26 mouse cellular contexts compared by ENCODE assay signal in the genomic region with DNA sequence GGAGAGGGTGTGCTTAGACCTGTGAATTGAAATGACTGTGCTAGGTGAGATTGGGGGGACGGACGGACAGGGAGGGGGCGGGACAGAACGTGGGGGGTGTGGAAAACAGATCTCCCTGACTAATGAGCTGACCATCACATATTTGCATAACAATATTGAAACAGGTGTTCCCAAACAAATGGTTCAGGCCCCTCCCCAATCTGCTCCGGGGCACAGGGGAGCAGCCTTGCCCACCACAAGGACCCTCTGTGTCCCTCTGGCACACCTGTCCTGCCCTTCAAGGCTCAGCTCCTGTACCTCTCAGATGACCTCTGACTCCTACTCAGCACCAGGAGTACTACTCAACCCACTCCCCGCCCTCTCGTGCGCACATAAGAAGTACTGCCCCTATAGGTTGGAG.
DNase-seq lines count a peak whose midpoint lies in the region; ATAC-seq and TF ChIP-seq lines count a peak whose summit lies in the region.
"Had no signal": no experiment of that assay in that cellular context is flagged by ENCODE, and none has a peak within 500 bp of the region (broad histone marks: within the 10 kb centered on the region; RNA-seq: fewer than 3 reads in every experiment).

No protein-coding gene starts in this region.

- TF ChIP-seq CTCF in hindbrain, postnatal 0 days (IDR thresholded peaks at IDR 0.05; ENCODE audit: low read depth): peak; percentile 11; the same call in 1 of the 2 replicates
- no peak for TF ChIP-seq CTCF in cerebellum, adult 2 months (IDR thresholded peaks at IDR 0.05; ENCODE audit: borderline replicate concordance, insufficient read depth, low read depth, low read length)

- WGBS in forebrain, embryonic 11.5 days: 87% methylated on average over 8 of the region's 8 CpGs
- 84% methylated on average over 8 of the region's 8 CpGs for WGBS in forebrain, embryonic 14.5 days
- 80% methylated on average over 8 of the region's 8 CpGs for WGBS in hindbrain, postnatal 0 days
- WGBS in hindbrain, embryonic 12.5 days: 76% methylated on average over 8 of the region's 8 CpGs
- WGBS in cerebellum, adult 2 months: 80% methylated on average over 8 of the region's 8 CpGs

- H3K4me2 ChIP-seq in forebrain, embryonic 11.5 days (ENCODE audit: low read depth, low read length, severe bottlenecking): no peak overlapping the region
- H3K4me2 ChIP-seq in forebrain, embryonic 14.5 days (ENCODE audit: low read length): no peak overlapping the region
- no peak overlapping the region for H3K4me2 ChIP-seq in hindbrain, postnatal 0 days (ENCODE audit: low read depth, low read length)
- H3K4me2 ChIP-seq in hindbrain, embryonic 12.5 days (replicated peaks): no peak overlapping the region
- H3K4me2 ChIP-seq: embryonic facial prominence, embryonic 12.5 days; embryonic facial prominence, embryonic 15.5 days; forebrain, embryonic 12.5 days; heart, embryonic 13.5 days; hindbrain, embryonic 13.5 days had no signal

- no peaks in the 10 kb centered on the region for H3K36me3 ChIP-seq in forebrain, embryonic 11.5 days (ENCODE audit: control insufficient read depth, insufficient read depth, low read length)
- H3K36me3 ChIP-seq in forebrain, embryonic 14.5 days (ENCODE audit: control insufficient read depth, insufficient read depth, low read length): no peaks in the 10 kb centered on the region
- H3K36me3 ChIP-seq in hindbrain, postnatal 0 days (ENCODE audit: insufficient read depth, low read length): no peaks in the 10 kb centered on the region
- no peaks in the 10 kb centered on the region for H3K36me3 ChIP-seq in hindbrain, embryonic 12.5 days
- no peaks in the 10 kb centered on the region for H3K36me3 ChIP-seq in ES-E14 (ENCODE audit: control insufficient read depth, insufficient read depth, low read length, poor library complexity, severe bottlenecking)
- H3K36me3 ChIP-seq: embryonic facial prominence, embryonic 12.5 days; embryonic facial prominence, embryonic 15.5 days; forebrain, embryonic 12.5 days; heart, embryonic 13.5 days; hindbrain, embryonic 13.5 days had no signal

- no peaks in the 10 kb centered on the region for H3K27me3 ChIP-seq in forebrain, embryonic 11.5 days (ENCODE audit: control insufficient read depth, insufficient read depth, low read length)
- no peaks in the 10 kb centered on the region for H3K27me3 ChIP-seq in forebrain, embryonic 14.5 days (replicated peaks; ENCODE audit: control insufficient read depth, insufficient read depth, low read length)
- H3K27me3 ChIP-seq in hindbrain, postnatal 0 days (ENCODE audit: insufficient read depth, low read length): no peaks in the 10 kb centered on the region
- H3K27me3 ChIP-seq in hindbrain, embryonic 12.5 days: peaks cover 14% of the 10 kb centered on the region
- H3K27me3 ChIP-seq in cerebellum, adult 2 months (ENCODE audit: control insufficient read depth, insufficient read depth, low read length): no peaks in the 10 kb centered on the region

- ATAC-seq in forebrain, embryonic 11.5 days (replicated peaks; ENCODE audit: low FRiP score): no peak
- ATAC-seq in forebrain, embryonic 14.5 days: no peak
- no peak for ATAC-seq in hindbrain, postnatal 0 days
- no peak for ATAC-seq in hindbrain, embryonic 12.5 days (ENCODE audit: low FRiP score)
- ATAC-seq in activated CD4-positive, CD25-positive, alpha-beta regulatory T cell, adult 4 months: no peak
- ATAC-seq: forebrain, embryonic 16.5 days; hindbrain, embryonic 16.5 days; inflammation-experienced regulatory T-cells, adult 6 months; intestine, embryonic 16.5 days had no signal

- TF ChIP-seq POLR2A in cerebellum, adult 2 months (IDR thresholded peaks at IDR 0.05; ENCODE audit: borderline replicate concordance, insufficient read depth, low read length): no peak

- no peaks in the 10 kb centered on the region for H3K9me3 ChIP-seq in forebrain, embryonic 11.5 days (ENCODE audit: control insufficient read depth, low read length)
- no peaks in the 10 kb centered on the region for H3K9me3 ChIP-seq in forebrain, embryonic 14.5 days (replicated peaks; ENCODE audit: control insufficient read depth, low read length)
- H3K9me3 ChIP-seq in hindbrain, postnatal 0 days (ENCODE audit: low read length): no peaks in the 10 kb centered on the region
- H3K9me3 ChIP-seq in hindbrain, embryonic 12.5 days (replicated peaks): no peaks in the 10 kb centered on the region
- no peaks in the 10 kb centered on the region for H3K9me3 ChIP-seq in ES-E14 (ENCODE audit: control insufficient read depth, insufficient read depth, low read depth, low read length)
- H3K9me3 ChIP-seq: embryonic facial prominence, embryonic 12.5 days; embryonic facial prominence, embryonic 15.5 days; forebrain, embryonic 12.5 days; heart, embryonic 13.5 days; hindbrain, embryonic 13.5 days had no signal

- H3K27ac ChIP-seq in forebrain, embryonic 11.5 days (ENCODE audit: low read depth, low read length): no peak overlapping the region
- H3K27ac ChIP-seq in forebrain, embryonic 14.5 days (ENCODE audit: low read depth, low read length): no peak overlapping the region
- H3K27ac ChIP-seq in hindbrain, postnatal 0 days: no peak overlapping the region
- H3K27ac ChIP-seq in hindbrain, embryonic 12.5 days: no peak overlapping the region
- no peak overlapping the region; the same call in 1 of the 2 replicates for H3K27ac ChIP-seq in ES-E14 (ENCODE audit: insufficient read depth, low read depth, low read length, poor library complexity, severe bottlenecking)
- no peak overlapping the region for H3K27ac ChIP-seq in cerebellum, adult 2 months (ENCODE audit: insufficient read depth, low read length)
- H3K27ac ChIP-seq: embryonic facial prominence, embryonic 12.5 days; embryonic facial prominence, embryonic 15.5 days; forebrain, embryonic 12.5 days; heart, embryonic 13.5 days; hindbrain, embryonic 13.5 days had no signal

- no peak overlapping the region for H3K4me3 ChIP-seq in forebrain, embryonic 11.5 days (ENCODE audit: low read depth, low read length)
- no peak overlapping the region for H3K4me3 ChIP-seq in forebrain, embryonic 14.5 days (ENCODE audit: low read depth, low read length)
- H3K4me3 ChIP-seq in hindbrain, postnatal 0 days (ENCODE audit: low read length): no peak overlapping the region
- no peak overlapping the region for H3K4me3 ChIP-seq in hindbrain, embryonic 12.5 days
- H3K4me3 ChIP-seq in ES-E14 (ENCODE audit: insufficient read depth in 1 of 2, low read depth in 1 of 2, low read length in 2 of 2, poor library complexity in 1 of 2, severe bottlenecking in 1 of 2): no peak overlapping the region; a peak in 1 of 4 replicates
- no peak overlapping the region for H3K4me3 ChIP-seq in cerebellum, adult 2 months (replicated peaks; ENCODE audit: insufficient read depth, low read depth, low read length)
- H3K4me3 ChIP-seq: embryonic facial prominence, embryonic 12.5 days; embryonic facial prominence, embryonic 15.5 days; forebrain, embryonic 12.5 days; heart, embryonic 13.5 days; hindbrain, embryonic 13.5 days had no signal

- in situ Hi-C loops in ES-E14 (cut with MboI; ENCODE audit: low sequenced_read_pairs in 2 of 2, unreplicated experiment in 2 of 2): no loop called here

- peak; percentile 15 for DNase-seq in forebrain, embryonic 11.5 days (ENCODE audit: low spot score)
- no peak for DNase-seq in forebrain, embryonic 14.5 days (ENCODE audit: low spot score)
- no peak for DNase-seq in hindbrain, postnatal 0 days (ENCODE audit: low spot score)
- peak; percentile 44 for DNase-seq in ES-E14 (ENCODE audit: low read depth, low spot score)
- peak; percentile 56 for DNase-seq in WW6 (ENCODE audit: low read depth, low spot score)
- DNase-seq in cerebellum, adult 2 months: no peak
- DNase-seq: adrenal gland, adult 8-10 months; adrenal gland, postnatal 25 days; cerebellum, adult 11-12 months; cerebellum, adult 9-10 months; cerebellum, postnatal 14 days; gastrocnemius, postnatal 10 days; gastrocnemius, postnatal 36 days; kidney, adult 18-20 months; kidney, adult 9 months had no signal

- no peak overlapping the region for H3K9ac ChIP-seq in forebrain, embryonic 11.5 days (ENCODE audit: low read length)
- no peak overlapping the region for H3K9ac ChIP-seq in forebrain, embryonic 14.5 days (ENCODE audit: low read length)
- no peak overlapping the region for H3K9ac ChIP-seq in hindbrain, postnatal 0 days (replicated peaks; ENCODE audit: low read length)
- H3K9ac ChIP-seq in hindbrain, embryonic 12.5 days: no peak overlapping the region
- H3K9ac ChIP-seq in ES-E14 (ENCODE audit: insufficient read depth, low read depth, low read length, poor library complexity, severe bottlenecking): no peak overlapping the region
- H3K9ac ChIP-seq: embryonic facial prominence, embryonic 12.5 days; embryonic facial prominence, embryonic 15.5 days; forebrain, embryonic 12.5 days; heart, embryonic 13.5 days; hindbrain, embryonic 13.5 days had no signal

- peaks cover 5% of the 10 kb centered on the region; the same call in 1 of the 2 replicates for H3K4me1 ChIP-seq in forebrain, embryonic 11.5 days (replicated peaks; ENCODE audit: control insufficient read depth, insufficient read depth, low read length)
- peaks cover 15% of the 10 kb centered on the region for H3K4me1 ChIP-seq in forebrain, embryonic 14.5 days (ENCODE audit: control insufficient read depth, insufficient read depth, low read length)
- H3K4me1 ChIP-seq in hindbrain, postnatal 0 days (ENCODE audit: insufficient read depth, low read length): peaks cover 13% of the 10 kb centered on the region; the same call in 1 of the 2 replicates
- H3K4me1 ChIP-seq in hindbrain, embryonic 12.5 days: peaks cover 21% of the 10 kb centered on the region
- H3K4me1 ChIP-seq in ES-E14 (ENCODE audit: control insufficient read depth in 2 of 2, insufficient read depth in 2 of 2, low read length in 2 of 2, poor library complexity in 1 of 2): peaks cover 4 to 13% of the 10 kb centered on the region in 2 experiments
- H3K4me1 ChIP-seq in cerebellum, adult 2 months (ENCODE audit: control insufficient read depth, insufficient read depth, low read length): no peaks in the 10 kb centered on the region

TF ChIP-seq in ES-E14, 5 proteins besides CTCF, POLR2A, EP300 and RAD21:
- no peak for TF ChIP-seq CHD2 (IDR thresholded peaks at IDR 0.05; ENCODE audit: low read depth, low read length)
- no peak for TF ChIP-seq ZC3H11A (IDR thresholded peaks at IDR 0.05; ENCODE audit: borderline replicate concordance, low read depth, low read length)
- TF ChIP-seq HCFC1 (IDR thresholded peaks at IDR 0.05; ENCODE audit: borderline replicate concordance, insufficient read depth, low read length): no peak
- no peak for TF ChIP-seq MAFK (IDR thresholded peaks at IDR 0.05; ENCODE audit: insufficient read depth, low read depth, low read length)
- TF ChIP-seq ZNF384 (IDR thresholded peaks at IDR 0.05; ENCODE audit: low read depth, low read length): no peak

Comparison
In these comparisons a context has a peak if more than half of its experiments do, and no peak if none do; other contexts are left out.
1. DNase-seq: peak in forebrain, embryonic 11.5 days (single experiment), ES-E14 (single experiment) and WW6 (single experiment); none in forebrain, embryonic 14.5 days (single experiment), hindbrain, postnatal 0 days (single experiment) and cerebellum, adult 2 months (0 of 2).